7 mouse cellular contexts compared by ENCODE assay signal in the genomic region with DNA sequence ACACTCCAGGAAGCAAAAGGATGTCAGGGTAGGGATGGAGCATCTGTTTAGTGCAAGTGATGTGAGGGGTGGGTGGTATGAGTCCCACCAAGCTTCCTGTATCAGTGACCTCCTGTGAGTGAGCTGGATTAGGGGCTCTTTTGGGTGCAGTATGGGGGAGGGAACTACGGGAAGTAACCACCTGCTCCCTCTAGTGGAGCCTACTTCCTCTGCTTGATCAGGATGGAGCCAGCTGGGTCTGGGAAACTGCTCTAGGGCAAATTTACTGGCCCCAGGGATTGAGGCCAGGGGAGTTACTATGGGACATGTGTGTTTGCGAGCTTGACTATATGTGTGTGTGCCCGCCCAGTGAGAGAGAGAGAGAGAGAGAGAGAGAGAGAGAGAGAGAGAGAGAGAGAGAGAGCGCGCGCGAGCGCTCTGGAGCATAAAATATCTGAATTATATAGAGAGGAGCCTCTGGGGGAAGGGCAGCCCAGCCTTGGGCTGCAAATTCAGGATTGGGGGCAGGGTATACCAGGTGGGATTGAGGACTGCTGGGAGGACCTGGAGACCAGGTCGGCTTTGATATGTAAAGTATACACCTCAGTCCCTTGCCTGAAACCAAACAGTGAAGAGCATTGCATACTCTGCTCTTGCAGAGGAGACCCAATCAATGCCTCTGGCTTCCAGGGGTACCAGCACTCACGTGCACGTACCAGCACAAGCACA. TPM values are rescaled to one million over a fixed set of nuclear protein-coding genes. Genes with fewer than 3 reads are reported as not detected.
DNase-seq lines count a peak whose midpoint lies in the region; ATAC-seq and TF ChIP-seq lines count a peak whose summit lies in the region.

No protein-coding gene starts in this region.

- peak; percentile 32 for DNase-seq in 3T3-L1 (ENCODE audit: low read depth, low spot score)
- peak; percentile 43 for DNase-seq in forebrain, embryonic 14.5 days (ENCODE audit: low spot score)
- DNase-seq in ovary, adult 18-20 months (ENCODE audit: low spot score), result no peak
- no peak for DNase-seq in urinary bladder, postnatal 36 days (ENCODE audit: low spot score in 2 of 2)

- peaks cover 49% of the 10 kb centered on the region for H3K4me1 ChIP-seq in E14TG2a.4 (replicated peaks; ENCODE audit: low read depth, low read length)
- 0 out of 2 replicates have a peak, but pooled peaks cover 2% of the 10 kb centered on the region for H3K4me1 ChIP-seq in forebrain, embryonic 14.5 days (ENCODE audit: control insufficient read depth, insufficient read depth, low read length)
- H3K4me1 ChIP-seq in limb, embryonic 12.5 days (replicated peaks), result peaks cover 18% of the 10 kb centered on the region
- peaks cover 15% of the 10 kb centered on the region; the same call in 1 of the 2 replicates for H3K4me1 ChIP-seq in neural tube, embryonic 12.5 days

- 25% methylated on average over 11 of the region's 11 CpGs for WGBS in forebrain, embryonic 14.5 days
- WGBS in limb, embryonic 12.5 days, result 19% methylated on average over 11 of the region's 11 CpGs
- WGBS in neural tube, embryonic 12.5 days, result 19% methylated on average over 11 of the region's 11 CpGs

- H3K27me3 ChIP-seq in E14TG2a.4 (ENCODE audit: insufficient read depth, low read length), result no peaks in the 10 kb centered on the region
- H3K27me3 ChIP-seq in forebrain, embryonic 14.5 days (replicated peaks; ENCODE audit: control insufficient read depth, insufficient read depth, low read length), result no peaks in the 10 kb centered on the region
- peaks cover 12% of the 10 kb centered on the region; the same call in 1 of the 2 replicates for H3K27me3 ChIP-seq in limb, embryonic 12.5 days
- H3K27me3 ChIP-seq in neural tube, embryonic 12.5 days (replicated peaks), result no peaks in the 10 kb centered on the region

- H3K4me3 ChIP-seq in E14TG2a.4 (replicated peaks; ENCODE audit: low read length), result peak overlapping the region; percentile 65
- no peak overlapping the region for H3K4me3 ChIP-seq in forebrain, embryonic 14.5 days (ENCODE audit: low read depth, low read length)
- H3K4me3 ChIP-seq in limb, embryonic 12.5 days (replicated peaks), result no peak overlapping the region
- no peak overlapping the region for H3K4me3 ChIP-seq in neural tube, embryonic 12.5 days

- no peak overlapping the region for H3K27ac ChIP-seq in forebrain, embryonic 14.5 days (ENCODE audit: low read depth, low read length)
- no peak overlapping the region for H3K27ac ChIP-seq in limb, embryonic 12.5 days
- no peak overlapping the region for H3K27ac ChIP-seq in neural tube, embryonic 12.5 days

- peak; percentile 47 for ATAC-seq in forebrain, embryonic 14.5 days
- ATAC-seq in limb, embryonic 12.5 days (ENCODE audit: insufficient number of reproducible peaks, insufficient read depth, low FRiP score, low TSS enrichment, low read depth), result no peak
- ATAC-seq in neural tube, embryonic 12.5 days (ENCODE audit: low FRiP score, low read depth), result peak; percentile 75

- no peak overlapping the region for H3K4me2 ChIP-seq in forebrain, embryonic 14.5 days (ENCODE audit: low read length)
- peak overlapping the region; percentile 28 for H3K4me2 ChIP-seq in limb, embryonic 12.5 days
- peak overlapping the region; percentile 27 for H3K4me2 ChIP-seq in neural tube, embryonic 12.5 days (replicated peaks)

- no peak overlapping the region for H3K9ac ChIP-seq in forebrain, embryonic 14.5 days (ENCODE audit: low read length)
- H3K9ac ChIP-seq in limb, embryonic 12.5 days (replicated peaks), result 0 out of 2 replicates have a peak overlapping the region, but pooled peaks have one; percentile 27
- no peak overlapping the region for H3K9ac ChIP-seq in neural tube, embryonic 12.5 days

- peaks cover 5% of the 10 kb centered on the region; the same call in 1 of the 2 replicates for H3K9me3 ChIP-seq in E14TG2a.4 (ENCODE audit: low read length)
- H3K9me3 ChIP-seq in forebrain, embryonic 14.5 days (replicated peaks; ENCODE audit: control insufficient read depth, low read length), result no peaks in the 10 kb centered on the region
- H3K9me3 ChIP-seq in limb, embryonic 12.5 days, result 0 out of 2 replicates have a peak, but pooled peaks cover 4% of the 10 kb centered on the region
- H3K9me3 ChIP-seq in neural tube, embryonic 12.5 days, result no peaks in the 10 kb centered on the region

- TF ChIP-seq CTCF in E14TG2a.4 (conservative IDR thresholded peaks at IDR 0.05; ENCODE audit: low read length), result peak; percentile 41

- no peaks in the 10 kb centered on the region for H3K36me3 ChIP-seq in E14TG2a.4 (ENCODE audit: insufficient read depth, low read length)
- H3K36me3 ChIP-seq in forebrain, embryonic 14.5 days (ENCODE audit: control insufficient read depth, insufficient read depth, low read length), result no peaks in the 10 kb centered on the region
- no peaks in the 10 kb centered on the region for H3K36me3 ChIP-seq in limb, embryonic 12.5 days
- no peaks in the 10 kb centered on the region for H3K36me3 ChIP-seq in neural tube, embryonic 12.5 days

RNA-seq across cellular contexts. Expression of a gene that starts 30.5 kb away (rescaled TPM):
- 171 and 177 TPM in 2 replicates for polyA plus RNA-seq in forebrain, embryonic 14.5 days (2014; fragmentation: Nextera tagmentation; extraction: Ambion mirVana)
- polyA plus RNA-seq in limb, embryonic 12.5 days (2016; fragmentation: Nextera tagmentation; extraction: Ambion mirVana), result 186 and 196 TPM in 2 replicates
- polyA plus RNA-seq in neural tube, embryonic 12.5 days (2016; fragmentation: Nextera tagmentation; extraction: Ambion mirVana), result 178 and 186 TPM in 2 replicates

RNA-seq across cellular contexts. Expression of a gene that starts 37.9 kb away (rescaled TPM):
- polyA plus RNA-seq in forebrain, embryonic 14.5 days (2014; fragmentation: Nextera tagmentation; extraction: Ambion mirVana), result 12.8 and 19.5 TPM in 2 replicates
- 19.1 and 22.4 TPM in 2 replicates for polyA plus RNA-seq in limb, embryonic 12.5 days (2016; fragmentation: Nextera tagmentation; extraction: Ambion mirVana)
- 18.4 and 20.1 TPM in 2 replicates for polyA plus RNA-seq in neural tube, embryonic 12.5 days (2016; fragmentation: Nextera tagmentation; extraction: Ambion mirVana)

RNA-seq across cellular contexts. Expression of a gene that starts 39.3 kb away (rescaled TPM):
- 31.4 and 38.9 TPM in 2 replicates for polyA plus RNA-seq in forebrain, embryonic 14.5 days (2014; fragmentation: Nextera tagmentation; extraction: Ambion mirVana)
- polyA plus RNA-seq in limb, embryonic 12.5 days (2016; fragmentation: Nextera tagmentation; extraction: Ambion mirVana), result 31.9 and 34.9 TPM in 2 replicates
- polyA plus RNA-seq in neural tube, embryonic 12.5 days (2016; fragmentation: Nextera tagmentation; extraction: Ambion mirVana), result 32.5 and 33.2 TPM in 2 replicates

Comparison
In these comparisons a context has a peak if more than half of its experiments do, and no peak if none do; other contexts are left out.
1. DNase-seq: peak in 3T3-L1 (single experiment) and forebrain, embryonic 14.5 days (single experiment); none in ovary, adult 18-20 months (single experiment) and urinary bladder, postnatal 36 days (0 of 2).